In genomic region chr11:58008437-58009050, GRCm38 (mm10) we compare ENCODE assay signal across 8 mouse cellular contexts. TPM values are rescaled to one million over a fixed set of nuclear protein-coding genes. Genes with fewer than 3 reads are reported as not detected.
A peak's percentile ranks its signal among the peaks of the same experiment; 100 is the strongest.
DNase-seq lines count a peak whose midpoint lies in the region; ATAC-seq and TF ChIP-seq lines count a peak whose summit lies in the region.

No protein-coding gene starts in this region.

- TF ChIP-seq CTCF in intestine, postnatal 0 days (IDR thresholded peaks at IDR 0.05; ENCODE audit: low read depth) = 0 out of 2 replicates have a peak, but pooled peaks have one; percentile 10

- peak overlapping the region; percentile 95 for H3K9ac ChIP-seq in intestine, postnatal 0 days (ENCODE audit: low read depth, low read length)
- H3K9ac ChIP-seq in midbrain, embryonic 11.5 days (ENCODE audit: low read length) = peak overlapping the region; percentile 92

- peak overlapping the region; percentile 92 for H3K27ac ChIP-seq in intestine, postnatal 0 days (ENCODE audit: low read depth, low read length)
- peak overlapping the region; percentile 72 for H3K27ac ChIP-seq in midbrain, embryonic 11.5 days (ENCODE audit: low read depth, low read length)

- peak; percentile 76 for ATAC-seq in granulocyte monocyte progenitor cell, adult 5-6 weeks (replicated peaks; ENCODE audit: poor library complexity, severe bottlenecking)
- peak; percentile 87 for ATAC-seq in intestine, postnatal 0 days
- peak; percentile 93 for ATAC-seq in midbrain, embryonic 11.5 days (ENCODE audit: low FRiP score)

- H3K27me3 ChIP-seq in intestine, postnatal 0 days (replicated peaks; ENCODE audit: control insufficient read depth, insufficient read depth, low read length) = no peaks in the 10 kb centered on the region
- H3K27me3 ChIP-seq in midbrain, embryonic 11.5 days (ENCODE audit: control insufficient read depth, insufficient read depth, low read length) = no peaks in the 10 kb centered on the region

- H3K4me2 ChIP-seq in intestine, postnatal 0 days (replicated peaks; ENCODE audit: low read depth) = peak overlapping the region; percentile 87
- peak overlapping the region; percentile 83 for H3K4me2 ChIP-seq in midbrain, embryonic 11.5 days

- under 1% methylated on average over 63 of the region's 74 CpGs for WGBS in intestine, postnatal 0 days
- 1% methylated on average over 47 of the region's 74 CpGs for WGBS in midbrain, embryonic 11.5 days

- H3K36me3 ChIP-seq in intestine, postnatal 0 days (ENCODE audit: control insufficient read depth, insufficient read depth) = no peaks in the 10 kb centered on the region
- no peaks in the 10 kb centered on the region for H3K36me3 ChIP-seq in midbrain, embryonic 11.5 days (ENCODE audit: control insufficient read depth, insufficient read depth, low read length)

- peak overlapping the region; percentile 92 for H3K4me3 ChIP-seq in intestine, postnatal 0 days (ENCODE audit: low read depth, low read length)
- peak overlapping the region; percentile 97 for H3K4me3 ChIP-seq in midbrain, embryonic 11.5 days (ENCODE audit: low read depth, low read length)

- H3K4me1 ChIP-seq in intestine, postnatal 0 days (replicated peaks; ENCODE audit: control insufficient read depth, insufficient read depth, low read length) = peaks cover 4% of the 10 kb centered on the region; the same call in 1 of the 2 replicates
- H3K4me1 ChIP-seq in midbrain, embryonic 11.5 days (ENCODE audit: control insufficient read depth, insufficient read depth, low read length) = peaks cover 16% of the 10 kb centered on the region

- intact Hi-C loops in left cerebral cortex, postnatal 4 days (cut with DNase I) = no loop called here

- DNase-seq in adrenal gland, postnatal 10 days = peak; percentile 91
- peak; percentile 91 for DNase-seq in embryo, embryonic 9.5 days (ENCODE audit: extremely low spot score)
- DNase-seq in left cerebral cortex, postnatal 4 days = peak; percentile 97
- DNase-seq in midbrain, embryonic 11.5 days (ENCODE audit: low spot score, missing footprints) = peak; percentile 98
- DNase-seq in right cerebral cortex, postnatal 4 days = peak; percentile 92
- peak; percentile 92 for DNase-seq in yolk sac, embryonic 10.5 days (ENCODE audit: low spot score)

- H3K9me3 ChIP-seq in intestine, postnatal 0 days (ENCODE audit: control insufficient read depth) = no peaks in the 10 kb centered on the region
- no peaks in the 10 kb centered on the region for H3K9me3 ChIP-seq in midbrain, embryonic 11.5 days (ENCODE audit: control insufficient read depth, low read length)

RNA-seq across cellular contexts. Expression of gene Larp1, which starts 0.3 kb away (rescaled TPM):
- total RNA-seq in adrenal gland, postnatal 10 days (2021) = 10 to 100 TPM; 78.6 to 85.0 TPM
- 140 and 152 TPM in 2 replicates for total RNA-seq in granulocyte monocyte progenitor cell, adult 5-6 weeks (2014; fragmentation: Nextera tagmentation)
- total RNA-seq in granulocyte monocyte progenitor cell, adult 5-6 weeks (2017) = 57.4 and 70.4 TPM in 2 replicates
- 9.6 and 11.5 TPM in 2 replicates for polyA plus RNA-seq in intestine, postnatal 0 days (2015; fragmentation: Nextera tagmentation; extraction: Ambion mirVana)
- total RNA-seq in left cerebral cortex, postnatal 4 days (2021) = 10 to 100 TPM; 97.9 to 100.0 TPM
- 13.9 and 14.0 TPM in 2 replicates for polyA plus RNA-seq in midbrain, embryonic 11.5 days (2014; fragmentation: Nextera tagmentation; extraction: Ambion mirVana)

Comparison
In these comparisons a context has a peak if more than half of its experiments do, and no peak if none do; other contexts are left out.
1. Peak in every context shown above with its lines: DNase-seq, ATAC-seq, H3K4me3 ChIP-seq and H3K27ac ChIP-seq.